Mouse (Mus musculus): ENCODE measurements at regions not wholly inside any gene's neighbourhood (a gene's known extent, or its start where the extent isn't known, plus 50 kb on each side); places are given as distances from the start of the nearest gene placed in this dataset.

DNA sequence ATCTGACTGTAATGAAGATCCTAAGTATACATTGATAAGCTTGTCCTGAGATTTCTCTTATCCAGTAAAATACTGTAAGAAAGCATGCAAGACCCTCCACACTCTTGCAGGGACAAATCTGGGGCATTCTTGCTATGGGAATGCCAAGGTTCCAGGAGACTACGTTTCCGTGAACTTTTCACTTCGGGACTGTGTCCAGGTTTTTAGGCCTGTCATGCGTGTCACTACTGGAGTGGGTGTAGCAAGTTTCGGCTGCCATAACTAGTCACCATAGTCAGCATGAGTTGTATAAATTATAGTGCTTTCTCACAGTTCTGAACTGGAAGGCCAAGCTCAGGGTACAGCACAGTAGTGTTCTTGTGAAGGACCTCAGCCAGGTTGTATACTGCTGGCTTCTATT lies 185.9 kb upstream of the Rfx3 start:
- H3K4me1 ChIP-seq (ENCODE audit: control insufficient read depth in 1 of 2, insufficient read depth in 2 of 2, low read length in 2 of 2), result no peaks in the 10 kb centered on the region
- H3K9me3 ChIP-seq (replicated peaks; ENCODE audit: insufficient read depth, low read length), result no peaks in the 10 kb centered on the region
- no peak overlapping the region for H3K4me3 ChIP-seq (ENCODE audit: control insufficient read depth in 1 of 2, insufficient read depth in 1 of 2, low read depth in 2 of 2, low read length in 2 of 2)
- H3K27ac ChIP-seq (ENCODE audit: control insufficient read depth, low read depth, low read length), result no peak overlapping the region
- no peak overlapping the region for H3K9ac ChIP-seq (ENCODE audit: control insufficient read depth, low read depth, low read length, poor library complexity, severe bottlenecking)
- TF ChIP-seq POLR2AphosphoS2 (IDR thresholded peaks at IDR 0.05; ENCODE audit: low read length) (no peak), TAL1 (IDR thresholded peaks at IDR 0.05; ENCODE audit: low read length) (no peak), RAD21 (IDR thresholded peaks at IDR 0.05; ENCODE audit: low read depth, low read length) (no peak), CHD1 (IDR thresholded peaks at IDR 0.05; ENCODE audit: low read depth, low read length) (no peak), EP300 (IDR thresholded peaks at IDR 0.05; ENCODE audit: low read depth in 1 of 2, low read length in 2 of 2) (no peak), MAX (IDR thresholded peaks at IDR 0.05; ENCODE audit: low read length) (no peak), UBTF (IDR thresholded peaks at IDR 0.05; ENCODE audit: borderline replicate concordance, insufficient read depth, low read depth, low read length) (no peak), MXI1 (IDR thresholded peaks at IDR 0.05; ENCODE audit: low read depth, low read length) (no peak), SMC3 (IDR thresholded peaks at IDR 0.05; ENCODE audit: low read depth, low read length) (no peak), ZKSCAN1 (IDR thresholded peaks at IDR 0.05; ENCODE audit: low read depth, low read length) (no peak)
- no peaks in the 10 kb centered on the region for H3K27me3 ChIP-seq (ENCODE audit: control insufficient read depth in 1 of 2, insufficient read depth in 2 of 2, low read length in 2 of 2)
- no peak for DNase-seq (ENCODE audit: low read depth, low spot score)
- no peaks in the 10 kb centered on the region for H3K36me3 ChIP-seq (ENCODE audit: control insufficient read depth in 1 of 2, insufficient read depth in 2 of 2, low read length in 2 of 2)
- H3K79me2 ChIP-seq (ENCODE audit: control insufficient read depth, insufficient read depth, low read length, poor library complexity), result no peaks in the 10 kb centered on the region

DNA sequence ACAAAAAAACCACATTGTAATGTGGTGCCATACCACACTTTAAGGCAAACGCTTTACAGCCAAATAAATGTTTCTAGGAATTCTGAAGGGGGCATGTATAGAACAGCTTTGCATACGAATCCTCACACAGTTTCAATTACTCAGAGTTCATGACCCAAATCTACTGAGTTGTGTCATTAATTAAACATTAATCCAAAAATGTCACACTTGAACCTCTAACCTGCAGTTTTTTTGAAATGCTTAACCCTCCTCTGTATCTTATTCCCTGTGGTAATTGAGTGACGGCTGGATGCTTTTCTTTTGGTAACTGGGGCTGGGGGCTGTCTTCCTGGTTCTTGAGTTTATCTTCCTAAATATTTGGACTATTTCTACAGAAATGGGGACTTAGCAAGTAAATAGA lies 181.3 kb upstream of the Rfx3 start:
- H3K9ac ChIP-seq (ENCODE audit: control insufficient read depth, low read depth, low read length, poor library complexity, severe bottlenecking), result no peak overlapping the region
- H3K79me2 ChIP-seq (ENCODE audit: control insufficient read depth, insufficient read depth, low read length, poor library complexity), result no peaks in the 10 kb centered on the region
- no peak for TF ChIP-seq E2F4 (IDR thresholded peaks at IDR 0.05; ENCODE audit: borderline replicate concordance, low read depth, low read length)
- no peak for TF ChIP-seq ZMIZ1 (IDR thresholded peaks at IDR 0.05; ENCODE audit: low read depth, low read length)
- no peak for TF ChIP-seq RAD21 (IDR thresholded peaks at IDR 0.05; ENCODE audit: low read depth, low read length)
- TF ChIP-seq MEF2A (IDR thresholded peaks at IDR 0.05; ENCODE audit: extremely low read depth, insufficient replicate concordance, low read depth, low read length, poor library complexity, severe bottlenecking), result no peak
- TF ChIP-seq MYC (IDR thresholded peaks at IDR 0.05; ENCODE audit: low read depth, low read length), result no peak
- no peak for TF ChIP-seq BHLHE40 (IDR thresholded peaks at IDR 0.05; ENCODE audit: borderline replicate concordance, low read depth, low read length)
- no peak for TF ChIP-seq CHD1 (IDR thresholded peaks at IDR 0.05; ENCODE audit: low read depth, low read length)
- no peak for TF ChIP-seq ELF1 (IDR thresholded peaks at IDR 0.05; ENCODE audit: low read depth, low read length)
- no peak for TF ChIP-seq CTCF (IDR thresholded peaks at IDR 0.05 in 2 of 3, conservative IDR thresholded peaks at IDR 0.05 in 1 of 3; ENCODE audit: control insufficient read depth in 1 of 3, insufficient read depth in 1 of 3, low read depth in 2 of 3, low read length in 3 of 3, poor library complexity in 1 of 3, severe bottlenecking in 1 of 3)
- H3K27ac ChIP-seq (ENCODE audit: control insufficient read depth, low read depth, low read length), result no peak overlapping the region
- no peaks in the 10 kb centered on the region for H3K4me1 ChIP-seq (ENCODE audit: control insufficient read depth in 1 of 2, insufficient read depth in 2 of 2, low read length in 2 of 2)
- no peaks in the 10 kb centered on the region for H3K27me3 ChIP-seq (ENCODE audit: control insufficient read depth in 1 of 2, insufficient read depth in 2 of 2, low read length in 2 of 2)
- no peak for DNase-seq (ENCODE audit: low read depth, low spot score)
- no peaks in the 10 kb centered on the region for H3K36me3 ChIP-seq (ENCODE audit: control insufficient read depth in 1 of 2, insufficient read depth in 2 of 2, low read length in 2 of 2)
- no peaks in the 10 kb centered on the region for H3K9me3 ChIP-seq (replicated peaks; ENCODE audit: insufficient read depth, low read length)
- no peak overlapping the region for H3K4me3 ChIP-seq (ENCODE audit: control insufficient read depth in 1 of 2, insufficient read depth in 1 of 2, low read depth in 2 of 2, low read length in 2 of 2)

Measured in MEL (cell line).